Mouse (Mus musculus): ENCODE data around the gene Vps45. TPM values are rescaled to one million over a fixed set of nuclear protein-coding genes. Genes with fewer than 3 reads are reported as not detected.
"Not testable (repeated sequence)": the region's sequence is repeated elsewhere in the genome, so short reads cannot be mapped to it uniquely, and the experiment has no call there.

Vps45 gene
- polyA plus RNA-seq, 1 experiment, result not detected

DNA sequence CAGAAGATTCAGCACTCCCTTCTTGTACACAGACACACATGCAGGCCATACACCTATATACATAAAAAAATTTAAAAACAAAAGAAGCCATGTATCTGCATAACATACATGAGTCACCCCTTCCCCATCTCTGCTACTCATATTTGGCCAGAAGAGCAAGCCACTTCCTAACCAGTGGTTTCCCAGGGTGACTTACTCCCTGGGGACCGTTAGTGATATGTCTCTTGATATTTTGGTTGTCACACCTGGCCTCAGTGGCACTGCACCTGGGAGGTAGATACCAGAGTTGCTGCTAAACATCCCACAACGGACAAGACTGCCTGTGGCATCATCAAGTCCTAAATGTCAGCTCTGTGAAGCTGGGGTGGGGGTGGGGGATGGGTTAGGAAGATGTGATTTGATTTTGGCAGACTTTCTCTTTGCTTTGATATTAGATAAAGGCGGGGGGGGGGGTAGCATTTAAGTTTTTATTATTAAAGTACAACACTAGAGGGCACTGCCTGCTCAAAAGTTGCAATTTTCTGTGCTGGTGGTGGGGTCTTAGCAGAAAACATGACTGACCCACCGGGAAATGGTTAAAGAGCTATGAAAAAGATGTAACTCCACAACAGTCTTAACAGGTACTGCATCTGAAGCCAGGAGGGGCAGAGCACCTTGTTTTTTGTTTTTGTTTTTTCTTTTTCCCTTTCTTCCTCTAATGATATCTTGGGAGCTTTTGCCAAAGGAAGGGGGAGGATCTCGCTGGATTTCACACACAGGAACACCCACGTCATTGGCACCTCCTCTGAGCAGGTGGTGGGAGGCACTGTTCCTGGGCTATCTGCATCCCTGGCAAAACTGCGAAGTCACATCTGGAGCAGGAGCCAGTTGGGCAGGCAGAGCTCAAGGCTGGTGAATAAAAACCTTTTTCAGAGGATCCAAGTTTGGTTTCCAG, 92.5 kb downstream of the Vps45 start:
- WGBS, result 5% methylated on average over 7 of the region's 7 CpGs
- Histone ChIP-seq H3K4me3 (ENCODE audit: insufficient read depth, low read depth, low read length) (no peak overlapping the region), H3K27ac (ENCODE audit: insufficient read depth, low read depth, low read length) (no peak overlapping the region; the same call in 1 of the 2 replicates), H3K4me1 (ENCODE audit: control insufficient read depth, insufficient read depth, low read length) (peaks cover 5% of the 10 kb centered on the region)
- TF ChIP-seq CTCF (IDR thresholded peaks at IDR 0.05; ENCODE audit: insufficient read depth, low read depth, low read length) (no peak), POLR2A (IDR thresholded peaks at IDR 0.05; ENCODE audit: insufficient read depth, low read depth, low read length) (no peak)

DNA sequence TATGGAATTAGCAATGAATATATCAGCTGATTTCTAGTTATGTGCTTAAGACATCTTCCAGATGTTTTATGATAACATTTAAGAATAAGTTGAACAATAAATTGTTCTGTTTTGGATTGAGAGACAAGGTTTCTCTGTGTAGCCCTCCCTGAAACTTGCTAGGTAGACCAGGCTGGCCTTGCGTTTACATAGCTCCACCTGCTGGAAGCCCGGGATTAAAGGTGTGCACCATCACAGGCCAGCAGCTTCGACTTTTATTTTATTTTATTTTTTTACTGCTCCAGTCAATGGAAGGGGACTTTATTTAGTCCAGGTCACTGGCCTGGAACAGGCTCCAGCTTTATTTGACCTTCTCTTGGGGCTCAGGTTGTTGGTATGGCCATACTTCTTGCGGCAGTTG, 94.6 kb downstream of the Vps45 start:
- WGBS, result 55% methylated on average over 4 of the region's 4 CpGs
- Histone ChIP-seq H3K4me3 (ENCODE audit: insufficient read depth, low read depth, low read length) (no peak overlapping the region), H3K4me1 (ENCODE audit: control insufficient read depth, insufficient read depth, low read length) (peaks cover 5% of the 10 kb centered on the region), H3K27ac (ENCODE audit: insufficient read depth, low read depth, low read length) (no peak overlapping the region)
- no peak for TF ChIP-seq CTCF (IDR thresholded peaks at IDR 0.05; ENCODE audit: insufficient read depth, low read depth, low read length)
- no peak for TF ChIP-seq POLR2A (IDR thresholded peaks at IDR 0.05; ENCODE audit: insufficient read depth, low read depth, low read length)

DNA sequence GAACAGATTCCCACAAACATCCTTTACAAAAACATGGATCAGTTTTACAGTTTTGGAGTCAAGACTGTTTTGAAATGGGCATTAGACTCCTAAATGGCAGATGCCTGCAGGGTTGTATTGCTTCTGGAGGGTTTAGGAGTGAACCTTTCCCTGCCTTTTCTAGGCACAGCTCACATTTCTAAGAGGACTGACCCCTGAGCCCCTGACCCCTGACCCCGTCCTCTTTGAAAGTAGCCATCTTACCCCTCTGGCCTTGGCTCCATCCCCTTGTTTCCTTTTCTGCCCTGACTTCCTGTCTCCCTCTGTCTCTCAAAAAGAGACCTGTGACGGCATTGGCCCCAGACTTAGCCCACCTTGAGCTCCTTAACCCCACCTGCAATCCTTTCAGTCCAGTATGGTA, 95.0 kb downstream of the Vps45 start:
- Histone ChIP-seq H3K4me1 (ENCODE audit: control insufficient read depth, insufficient read depth, low read length) (peaks cover 5% of the 10 kb centered on the region), H3K4me3 (ENCODE audit: insufficient read depth, low read depth, low read length) (no peak overlapping the region), H3K27ac (ENCODE audit: insufficient read depth, low read depth, low read length) (no peak overlapping the region)
- WGBS, result 81% methylated on average over 2 of the region's 2 CpGs
- TF ChIP-seq POLR2A (IDR thresholded peaks at IDR 0.05; ENCODE audit: insufficient read depth, low read depth, low read length) (no peak), CTCF (IDR thresholded peaks at IDR 0.05; ENCODE audit: insufficient read depth, low read depth, low read length) (no peak)

DNA sequence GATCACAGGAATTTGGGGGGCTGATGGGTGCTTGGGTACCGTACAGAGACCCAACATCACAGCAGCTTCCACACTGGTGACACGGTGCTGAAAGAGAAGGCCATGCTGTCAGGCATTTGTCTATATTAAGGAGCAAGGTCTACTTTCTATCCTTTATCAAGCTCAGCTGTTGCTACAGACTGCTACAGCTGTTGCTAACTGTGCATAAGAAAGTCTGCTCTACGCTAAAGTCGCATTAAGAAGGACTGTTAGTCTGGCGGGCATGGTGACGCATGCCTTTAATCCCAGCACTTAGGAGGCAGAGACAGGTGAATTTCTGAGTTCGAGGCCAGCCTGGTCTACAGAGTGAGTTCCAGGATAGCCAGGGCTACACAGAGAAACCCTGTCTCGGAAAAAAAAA, 96.1 kb downstream of the Vps45 start:
- H3K4me3 ChIP-seq (ENCODE audit: insufficient read depth, low read depth, low read length); H3K4me1 ChIP-seq (ENCODE audit: control insufficient read depth, insufficient read depth, low read length); H3K27ac ChIP-seq (ENCODE audit: insufficient read depth, low read depth, low read length): not testable (repeated sequence)
- 85% methylated on average over 8 of the region's 8 CpGs for WGBS

DNA sequence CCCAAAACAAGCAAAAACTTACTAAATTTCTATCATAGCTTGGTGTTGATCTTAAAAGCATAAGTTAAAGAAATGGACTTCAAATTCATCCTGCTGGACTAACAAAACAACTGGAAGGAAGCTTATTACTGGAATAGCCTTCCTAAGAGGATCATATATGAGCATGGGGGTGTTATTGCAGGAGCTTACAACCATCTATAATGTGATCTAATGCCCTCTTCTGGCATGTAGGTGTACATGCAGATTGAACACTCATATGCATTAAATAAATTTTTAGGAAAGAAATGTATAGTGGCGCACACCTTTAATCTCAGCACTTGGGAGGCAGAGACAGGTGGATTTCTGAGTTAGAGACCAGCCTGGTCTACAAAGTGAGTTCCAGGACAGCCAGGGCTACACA, 98.5 kb downstream of the Vps45 start:
- no peaks in the 10 kb centered on the region for H3K4me1 ChIP-seq (ENCODE audit: control insufficient read depth, insufficient read depth, low read length)
- no peak for TF ChIP-seq POLR2A (IDR thresholded peaks at IDR 0.05; ENCODE audit: insufficient read depth, low read depth, low read length)
- TF ChIP-seq CTCF (IDR thresholded peaks at IDR 0.05; ENCODE audit: insufficient read depth, low read depth, low read length), result no peak
- 83% methylated on average over 1 of the region's 1 CpGs for WGBS
- no peak overlapping the region for H3K4me3 ChIP-seq (ENCODE audit: insufficient read depth, low read depth, low read length)
- no peak overlapping the region for H3K27ac ChIP-seq (ENCODE audit: insufficient read depth, low read depth, low read length)

DNA sequence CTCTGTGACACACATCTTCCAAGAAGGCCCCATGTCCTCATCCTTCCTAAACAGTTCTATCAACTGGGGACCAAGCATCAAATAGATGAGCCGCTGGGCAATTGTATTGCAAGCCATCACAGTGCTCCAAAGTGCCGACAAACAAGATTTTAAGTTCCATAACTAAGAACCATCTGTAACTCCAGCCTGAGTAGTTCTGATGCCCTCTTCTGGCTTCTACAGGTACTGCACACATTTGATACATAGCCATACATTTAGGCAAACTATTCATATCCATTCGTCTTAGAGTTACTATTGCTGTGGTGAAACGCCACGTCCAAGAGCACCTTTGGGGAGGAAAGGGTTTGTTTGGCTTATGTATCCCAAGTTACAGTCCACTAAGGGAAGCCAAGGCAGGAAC, 99.2 kb downstream of the Vps45 start:
- Histone ChIP-seq H3K4me3 (ENCODE audit: insufficient read depth, low read depth, low read length) (no peak overlapping the region), H3K4me1 (ENCODE audit: control insufficient read depth, insufficient read depth, low read length) (no peaks in the 10 kb centered on the region), H3K27ac (ENCODE audit: insufficient read depth, low read depth, low read length) (no peak overlapping the region)
- 77% methylated on average over 5 of the region's 5 CpGs for WGBS
- no peak for TF ChIP-seq CTCF (IDR thresholded peaks at IDR 0.05; ENCODE audit: insufficient read depth, low read depth, low read length)

DNA sequence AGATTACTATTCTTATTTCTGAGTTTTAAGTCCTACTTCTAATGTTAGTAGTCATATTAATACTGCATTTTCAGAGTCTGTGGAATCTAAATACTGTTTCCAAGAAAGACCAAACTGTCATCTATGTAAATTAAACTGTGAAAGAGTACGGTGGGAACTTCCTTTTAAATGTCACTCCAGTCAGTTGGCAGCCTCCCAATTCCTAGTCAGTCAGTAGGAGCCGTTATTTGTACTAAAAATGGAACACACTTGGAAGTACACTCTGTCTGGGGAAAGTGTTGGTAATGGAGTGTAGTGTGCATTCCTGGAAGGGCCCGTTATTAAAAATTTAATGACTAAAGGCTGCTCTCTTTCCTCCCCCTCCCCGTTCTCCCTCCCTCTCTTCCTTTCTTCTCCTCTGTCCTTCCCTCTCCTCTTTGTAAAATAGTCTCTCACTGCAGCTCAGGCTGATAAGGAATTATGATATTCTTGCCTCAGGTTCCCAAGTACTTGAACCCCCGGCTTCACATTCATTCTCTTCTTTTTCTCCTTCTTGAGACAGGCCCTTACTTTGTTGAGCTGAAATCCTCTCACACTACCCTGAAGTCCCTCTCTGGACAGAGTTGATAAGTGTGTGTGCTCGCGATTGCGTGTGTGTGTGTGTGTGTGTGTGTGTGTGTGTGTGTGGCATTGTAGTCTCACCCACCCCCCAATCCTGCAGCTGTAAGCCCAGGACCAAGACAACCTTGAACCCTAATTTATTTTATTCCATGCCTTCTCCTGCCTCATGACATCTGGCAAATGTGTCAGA, 100.7 kb downstream of the Vps45 start:
- WGBS, result 41% methylated on average over 8 of the region's 8 CpGs
- TF ChIP-seq POLR2A (IDR thresholded peaks at IDR 0.05; ENCODE audit: insufficient read depth, low read depth, low read length) (no peak), CTCF (IDR thresholded peaks at IDR 0.05; ENCODE audit: insufficient read depth, low read depth, low read length) (no peak)
- no peak overlapping the region for H3K4me3 ChIP-seq (ENCODE audit: insufficient read depth, low read depth, low read length)
- H3K4me1 ChIP-seq (ENCODE audit: control insufficient read depth, insufficient read depth, low read length), result no peaks in the 10 kb centered on the region
- H3K27ac ChIP-seq (ENCODE audit: insufficient read depth, low read depth, low read length), result no peak overlapping the region

DNA sequence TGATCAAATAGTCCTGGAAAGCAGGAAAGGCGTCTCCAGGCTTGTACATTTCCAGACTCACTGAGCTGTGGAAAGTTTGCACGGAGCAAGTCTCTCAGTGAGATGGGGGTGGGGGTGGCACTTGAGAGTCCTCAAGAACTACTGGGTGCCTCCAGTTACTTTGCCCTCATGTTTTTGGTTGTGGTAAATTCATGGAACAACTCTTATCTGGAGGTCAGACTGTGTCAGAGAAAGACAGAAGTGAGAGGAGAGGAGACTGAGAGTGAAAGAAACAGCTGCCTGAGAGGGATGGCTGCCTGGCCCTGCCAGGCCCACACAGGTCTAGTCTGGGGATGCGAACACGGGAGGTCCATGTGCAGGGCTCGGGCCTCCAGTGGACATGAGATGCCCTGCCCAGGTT, 102.9 kb downstream of the Vps45 start:
- no peak overlapping the region for H3K27ac ChIP-seq (ENCODE audit: insufficient read depth, low read depth, low read length)
- TF ChIP-seq POLR2A (IDR thresholded peaks at IDR 0.05; ENCODE audit: insufficient read depth, low read depth, low read length), result no peak
- no peak for TF ChIP-seq CTCF (IDR thresholded peaks at IDR 0.05; ENCODE audit: insufficient read depth, low read depth, low read length)
- 92% methylated on average over 5 of the region's 5 CpGs for WGBS
- peaks cover 3% of the 10 kb centered on the region; the same call in 1 of the 2 replicates for H3K4me1 ChIP-seq (ENCODE audit: control insufficient read depth, insufficient read depth, low read length)
- H3K4me3 ChIP-seq (ENCODE audit: insufficient read depth, low read depth, low read length), result no peak overlapping the region

DNA sequence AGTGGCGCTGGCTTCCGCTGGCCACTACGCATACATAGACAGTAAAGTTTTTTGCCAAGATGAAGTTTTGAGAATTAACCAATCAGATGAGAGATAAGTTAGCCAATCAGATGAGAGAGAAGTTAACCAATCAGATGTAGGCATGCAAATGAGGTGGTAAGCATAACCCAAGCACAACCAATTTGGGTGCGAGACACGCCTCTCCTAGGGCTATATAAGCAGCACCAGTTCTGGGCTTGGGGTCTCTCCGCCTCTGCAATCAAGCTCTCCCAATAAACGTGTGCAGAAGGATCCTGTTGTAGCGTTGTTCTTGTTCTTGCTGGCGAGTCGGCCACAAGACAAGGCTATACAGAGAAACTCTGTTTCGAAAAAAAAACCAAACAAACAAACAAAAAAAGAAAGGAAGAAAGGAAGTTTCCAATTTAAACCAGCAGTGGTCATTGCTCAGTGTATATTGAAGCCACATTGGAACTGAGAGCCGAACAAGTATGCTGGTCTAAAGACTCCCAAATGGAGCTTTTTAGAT, 103.6 kb downstream of the Vps45 start:
- WGBS, result 91% methylated on average over 12 of the region's 12 CpGs
- not testable (repeated sequence) for H3K4me1 ChIP-seq (ENCODE audit: control insufficient read depth, insufficient read depth, low read length); H3K27ac ChIP-seq (ENCODE audit: insufficient read depth, low read depth, low read length); H3K4me3 ChIP-seq (ENCODE audit: insufficient read depth, low read depth, low read length)
